ENCODE assay signal across 19 mouse cellular contexts in genomic region chr9:83395456-83395855, GRCm38 (mm10).
"Had no signal": no experiment of that assay in that cellular context is flagged by ENCODE, and none has a peak within 500 bp of the region (broad histone marks: within the 10 kb centered on the region; RNA-seq: fewer than 3 reads in every experiment).

No protein-coding gene starts in this region.

- H3K9me3 ChIP-seq: midbrain, embryonic 10.5 days; neural tube, embryonic 13.5 days; neural tube, embryonic 15.5 days; stomach, embryonic 15.5 days had no signal

- H3K4me2 ChIP-seq: lung, embryonic 14.5 days; neural tube, embryonic 13.5 days; neural tube, embryonic 15.5 days; stomach, embryonic 15.5 days had no signal

- ATAC-seq: midbrain, embryonic 16.5 days had no signal

- H3K27ac ChIP-seq: midbrain, embryonic 10.5 days; neural tube, embryonic 13.5 days; neural tube, embryonic 15.5 days; stomach, embryonic 15.5 days; stomach, postnatal 0 days had no signal

- H3K4me1 ChIP-seq: neural tube, embryonic 13.5 days; neural tube, embryonic 15.5 days; stomach, embryonic 15.5 days had no signal

- H3K27me3 ChIP-seq: neural tube, embryonic 13.5 days; neural tube, embryonic 15.5 days; stomach, embryonic 15.5 days had no signal

- H3K4me3 ChIP-seq: midbrain, embryonic 10.5 days; myocyte; neural tube, embryonic 13.5 days; neural tube, embryonic 15.5 days; stomach, embryonic 15.5 days had no signal

- H3K9ac ChIP-seq: lung, embryonic 14.5 days; neural tube, embryonic 13.5 days; neural tube, embryonic 15.5 days; stomach, embryonic 15.5 days had no signal

- DNase-seq: lung, adult 18-20 months; lung, embryonic 14.5 days; lung, postnatal 10 days; lung, postnatal 4 days; midbrain, embryonic 14.5 days; retina, postnatal 1 day; right cerebral cortex, adult 18-20 months; right cerebral cortex, postnatal 25 days; right cerebral cortex, postnatal 4 days; thymus, adult 2 months; thymus, postnatal 25 days; thymus, postnatal 4 days had no signal
